Mouse (Mus musculus): ENCODE results near the gene Slco6d1. TPM values are rescaled to one million over a fixed set of nuclear protein-coding genes. Genes with fewer than 3 reads are reported as not detected.
"Not testable (repeated sequence)": the region's sequence is repeated elsewhere in the genome, so short reads cannot be mapped to it uniquely, and the experiment has no call there.

Slco6d1 gene
- total RNA-seq (2021), result not detected
- long read RNA-seq, experiment 1, result 0 reads
- long read RNA-seq, experiment 2, result 0 reads

GRCm38 (mm10) chr1:98420824-98421223 lies at the start of gene Slco6d1:
Gene Slco6d1, plus strand, starts transcription at chr1:98421124.
- intact Hi-C loops (cut with DNase I), result no loop called here
- no peak for DNase-seq

GRCm38 (mm10) chr1:98392001-98392400 lies 28.9 kb upstream of the Slco6d1 start:
- DNase-seq, result no peak
- intact Hi-C loops (cut with DNase I), result no loop called here

GRCm38 (mm10) chr1:98447929-98448328 lies 27.0 kb downstream of the Slco6d1 start:
- intact Hi-C loops (cut with DNase I), result no loop called here
- DNase-seq, result no peak

- intact Hi-C loops (cut with DNase I); DNase-seq: not testable (repeated sequence)
These were observed 38.3 kb downstream of the Slco6d1 start for GRCm38 (mm10) chr1:98459224-98459623.

GRCm38 (mm10) chr1:98476381-98476780 lies 55.5 kb downstream of the Slco6d1 start:
- intact Hi-C loops (cut with DNase I); DNase-seq: not testable (repeated sequence)

GRCm38 (mm10) chr1:98479243-98479642 lies 58.3 kb downstream of the Slco6d1 start:
- no peak for DNase-seq
- intact Hi-C loops (cut with DNase I), result no loop called here

- intact Hi-C loops (cut with DNase I), result no loop called here
These were observed 85.1 kb downstream of the Slco6d1 start for GRCm38 (mm10) chr1:98505982-98506381.

GRCm38 (mm10) chr1:98522977-98523376 lies 102.1 kb downstream of the Slco6d1 start:
- DNase-seq, result no peak
- intact Hi-C loops (cut with DNase I), result no loop called here

More at GRCm38 (mm10) chr1:98505982-98506381, 85.1 kb downstream of the Slco6d1 start:
- no peak for DNase-seq

GRCm38 (mm10) chr1:98523537-98523936 lies 102.6 kb downstream of the Slco6d1 start:
- no peak for DNase-seq
- intact Hi-C loops (cut with DNase I), result no loop called here

GRCm38 (mm10) chr1:98528368-98528767 lies 107.4 kb downstream of the Slco6d1 start:
- DNase-seq; intact Hi-C loops (cut with DNase I): not testable (repeated sequence)

GRCm38 (mm10) chr1:98545372-98545771 lies 124.4 kb downstream of the Slco6d1 start:
- no peak for DNase-seq
- intact Hi-C loops (cut with DNase I), result no loop called here

GRCm38 (mm10) chr1:98554388-98554787 lies 133.5 kb downstream of the Slco6d1 start:
- DNase-seq, result no peak
- intact Hi-C loops (cut with DNase I), result no loop called here

GRCm38 (mm10) chr1:98565701-98566100 lies 144.8 kb downstream of the Slco6d1 start:
- intact Hi-C loops (cut with DNase I), result no loop called here
- no peak for DNase-seq

Small RNA genes within 50 kb of the gene (microRNA-seq; reads per million reads assigned to microRNA genes)
- gene Gm26134, result 0 reads per million in 2 experiments

Data from heart, postnatal 14 days (tissue).